Mouse (Mus musculus): ENCODE results near the gene Ccser2.
"Not testable (repeated sequence)": the region's sequence is repeated elsewhere in the genome, so short reads cannot be mapped to it uniquely, and the experiment has no call there.

Ccser2 gene

GRCm38 (mm10) chr14:36968628-36969147 is at the start of gene Ccser2:
Gene Ccser2 (minus strand): TSS chr14:36968777.
- ATAC-seq (ENCODE audit: insufficient number of reproducible peaks, low FRiP score, low TSS enrichment) = peak; percentile 92

GRCm38 (mm10) chr14:37015894-37016293 is 47.3 kb upstream of the Ccser2 start:
- no peak for ATAC-seq (ENCODE audit: insufficient number of reproducible peaks, low FRiP score, low TSS enrichment)

DNA sequence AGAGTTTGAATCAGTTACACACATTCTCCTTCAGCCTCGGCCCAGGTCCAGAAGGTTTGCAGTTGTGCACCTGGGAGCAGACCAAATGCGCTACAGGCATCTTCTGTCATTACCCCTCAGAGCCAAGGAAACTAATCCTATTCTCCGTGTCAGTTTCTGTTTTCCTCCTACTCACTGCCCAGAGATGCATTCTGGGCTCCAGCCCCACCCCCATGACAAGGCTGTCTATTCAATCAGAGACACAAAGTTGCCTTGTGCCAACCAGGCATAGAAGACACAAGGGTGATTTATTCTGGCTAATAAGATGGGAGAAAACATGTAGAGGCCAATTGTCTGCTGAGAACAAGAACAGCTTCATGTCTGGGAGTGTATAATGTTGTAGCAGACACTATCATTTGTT is 45.1 kb upstream of the Ccser2 start:
- ATAC-seq (ENCODE audit: insufficient number of reproducible peaks, low FRiP score, low TSS enrichment) = no peak

DNA sequence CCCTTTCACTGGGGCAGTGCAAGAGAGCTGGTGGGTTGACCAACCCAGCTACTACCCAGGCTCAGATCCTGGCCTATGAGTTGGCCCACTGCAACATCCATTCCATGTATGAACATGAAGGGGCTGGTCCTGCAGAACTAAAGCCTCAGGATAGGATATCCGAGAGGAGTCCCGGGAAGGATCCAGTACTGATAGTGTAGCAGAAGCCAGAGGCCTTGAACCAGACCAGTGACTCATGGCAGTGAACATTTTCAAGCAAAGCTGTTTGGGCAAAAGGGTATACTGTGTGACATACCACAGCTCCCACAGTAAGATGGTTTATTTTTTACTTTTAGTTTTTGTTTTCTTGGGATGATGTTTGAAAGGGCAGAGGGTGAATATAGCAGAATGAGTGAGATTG is 41.1 kb upstream of the Ccser2 start:
- no peak for ATAC-seq (ENCODE audit: insufficient number of reproducible peaks, low FRiP score, low TSS enrichment)

- ATAC-seq (ENCODE audit: insufficient number of reproducible peaks, low FRiP score, low TSS enrichment) = no peak
Measured at GRCm38 (mm10) chr14:37006489-37006888, 37.9 kb upstream of the Ccser2 start.

- no peak for ATAC-seq (ENCODE audit: insufficient number of reproducible peaks, low FRiP score, low TSS enrichment)
Measured at GRCm38 (mm10) chr14:37005865-37006264, 37.3 kb upstream of the Ccser2 start.

GRCm38 (mm10) chr14:37003431-37004095 is 35.0 kb upstream of the Ccser2 start:
- ATAC-seq (ENCODE audit: insufficient number of reproducible peaks, low FRiP score, low TSS enrichment) = no peak

GRCm38 (mm10) chr14:37002852-37003251 is 34.3 kb upstream of the Ccser2 start:
- ATAC-seq (ENCODE audit: insufficient number of reproducible peaks, low FRiP score, low TSS enrichment) = no peak

- not testable (repeated sequence) for ATAC-seq (ENCODE audit: insufficient number of reproducible peaks, low FRiP score, low TSS enrichment)
Measured at GRCm38 (mm10) chr14:37000780-37001179, 32.2 kb upstream of the Ccser2 start.

- no peak for ATAC-seq (ENCODE audit: insufficient number of reproducible peaks, low FRiP score, low TSS enrichment)
Measured at GRCm38 (mm10) chr14:36989784-36990183, 21.2 kb upstream of the Ccser2 start.

- no peak for ATAC-seq (ENCODE audit: insufficient number of reproducible peaks, low FRiP score, low TSS enrichment)
Measured at GRCm38 (mm10) chr14:36985693-36986092, 17.1 kb upstream of the Ccser2 start.

DNA sequence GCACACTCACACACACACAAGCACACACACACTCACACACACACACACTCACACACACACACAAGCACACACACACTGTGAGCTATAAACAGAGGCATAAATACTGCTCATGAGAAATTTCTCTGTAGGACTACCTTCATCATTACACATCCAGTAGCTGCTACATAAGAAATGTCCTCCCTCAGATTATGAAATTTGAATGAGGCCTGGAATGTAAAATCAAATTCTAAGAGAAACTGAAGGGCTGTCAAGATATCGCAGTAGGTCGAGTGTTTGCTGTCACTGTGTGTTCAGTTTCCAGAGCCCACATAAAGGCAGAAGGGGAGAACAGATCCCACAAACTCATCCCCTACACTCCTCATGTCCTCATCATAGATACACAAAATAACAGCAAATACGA is 6.4 kb upstream of the Ccser2 start:
- ATAC-seq (ENCODE audit: insufficient number of reproducible peaks, low FRiP score, low TSS enrichment) = no peak

DNA sequence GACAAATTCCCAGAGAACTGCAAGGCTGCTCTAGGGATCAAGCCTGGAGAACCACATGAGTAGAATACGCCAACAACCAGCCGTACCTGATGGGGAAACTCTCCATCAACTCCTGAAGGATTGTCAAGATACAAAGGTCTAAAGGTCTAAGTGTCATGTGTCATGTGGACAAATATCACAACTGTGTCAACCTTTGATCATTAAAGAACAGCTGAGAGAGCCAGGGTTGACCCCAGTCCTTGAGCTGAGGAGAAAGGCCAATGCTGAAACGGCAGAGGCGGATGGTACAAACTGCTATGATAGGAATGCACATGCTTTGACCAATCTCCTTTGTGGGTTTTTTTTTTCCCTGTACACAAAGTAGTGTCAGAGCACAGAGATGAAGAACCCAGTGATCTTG is 2.6 kb upstream of the Ccser2 start:
- ATAC-seq (ENCODE audit: insufficient number of reproducible peaks, low FRiP score, low TSS enrichment) = no peak

GRCm38 (mm10) chr14:36969861-36970420 is 1.4 kb upstream of the Ccser2 start:
- ATAC-seq (ENCODE audit: insufficient number of reproducible peaks, low FRiP score, low TSS enrichment) = no peak

DNA sequence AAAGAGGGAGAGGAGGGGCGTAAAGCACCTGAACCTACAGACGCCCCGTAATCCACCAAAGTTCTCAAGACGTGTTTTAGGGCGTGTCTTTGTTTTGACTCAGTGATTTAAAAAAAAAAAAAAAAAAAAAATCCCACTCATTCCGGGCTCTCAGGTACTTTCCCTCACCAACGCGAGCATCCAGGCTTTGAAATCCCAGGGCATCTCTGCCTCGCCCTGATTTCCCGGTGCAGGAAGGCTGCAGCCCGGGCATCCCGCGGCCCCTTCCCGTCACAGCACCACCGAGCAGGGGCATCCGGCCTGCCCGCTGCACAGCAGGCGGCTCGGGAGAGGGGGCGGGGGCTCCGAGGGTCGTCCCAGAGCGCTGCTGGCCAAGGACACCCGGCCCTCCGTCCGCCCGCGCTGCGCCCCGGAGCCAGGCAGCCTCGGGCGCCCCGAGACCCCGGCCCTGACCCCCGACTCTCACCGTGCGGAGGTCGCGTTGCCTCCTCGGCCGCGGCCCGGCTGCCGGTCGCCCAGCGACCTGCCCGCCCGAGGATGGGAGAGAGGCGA is 425 bp downstream of the Ccser2 start:
- peak; percentile 37; the same call in 1 of the 2 replicates for ATAC-seq (ENCODE audit: insufficient number of reproducible peaks, low FRiP score, low TSS enrichment)

- ATAC-seq (ENCODE audit: insufficient number of reproducible peaks, low FRiP score, low TSS enrichment) = no peak
Measured at GRCm38 (mm10) chr14:36965421-36965820, 3.2 kb downstream of the Ccser2 start.

DNA sequence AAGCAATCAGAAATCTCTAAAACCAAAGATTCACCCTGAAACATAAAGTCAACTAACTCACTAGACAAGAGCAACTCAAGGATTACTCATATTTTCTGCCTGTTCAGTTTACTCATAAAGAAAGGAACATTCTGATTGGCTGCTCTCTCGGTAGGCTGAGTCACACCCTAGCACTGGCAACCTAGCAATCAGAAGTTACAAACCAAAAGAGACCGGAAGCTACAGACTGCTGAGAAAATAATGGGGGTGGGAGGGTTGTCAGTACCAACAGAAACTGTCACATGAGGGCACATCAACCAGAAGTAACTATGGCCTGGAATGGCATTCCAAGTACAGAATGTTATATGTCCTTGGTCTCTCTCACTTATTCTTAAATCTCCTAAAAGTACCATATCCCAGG is 6.1 kb downstream of the Ccser2 start:
- ATAC-seq (ENCODE audit: insufficient number of reproducible peaks, low FRiP score, low TSS enrichment) = no peak

DNA sequence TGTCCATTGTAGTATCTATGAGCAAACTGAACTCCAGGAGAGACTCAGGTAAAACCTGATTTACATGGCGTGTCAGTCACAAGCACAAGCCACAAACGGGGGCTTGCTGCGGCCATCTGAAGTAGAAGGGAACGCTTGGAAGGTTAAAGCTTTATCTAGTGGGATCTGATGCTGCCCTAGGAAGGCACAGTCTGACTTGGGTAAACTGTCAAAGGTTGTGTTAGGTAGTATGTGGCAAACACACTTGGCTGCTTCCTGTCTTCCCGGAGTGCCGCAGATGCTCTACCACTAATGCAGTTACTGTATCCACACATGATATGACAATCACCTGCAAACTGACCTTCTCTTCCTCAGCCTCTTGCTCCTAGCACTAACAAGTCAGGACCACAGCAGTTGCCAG is 10.9 kb downstream of the Ccser2 start:
- ATAC-seq (ENCODE audit: insufficient number of reproducible peaks, low FRiP score, low TSS enrichment) = peak; percentile 29

DNA sequence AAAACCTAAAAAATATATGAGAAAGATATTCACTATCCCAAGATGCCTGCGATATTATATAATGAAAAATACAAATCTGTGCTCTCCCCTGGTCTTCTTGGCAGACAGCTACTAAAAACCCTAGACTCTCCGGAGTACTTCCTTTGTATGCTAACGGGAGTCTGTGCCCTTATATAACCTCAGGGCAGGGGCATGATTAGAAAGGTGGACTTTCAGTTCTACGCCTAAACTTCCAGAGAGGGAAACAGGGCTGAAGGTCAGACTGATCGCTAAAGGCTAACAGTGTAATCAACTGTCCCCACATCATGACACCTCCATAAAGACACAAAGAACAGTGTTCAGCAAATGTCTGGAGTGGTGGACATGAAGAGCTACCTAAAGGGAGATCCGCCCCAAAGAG is 11.3 kb downstream of the Ccser2 start:
- peak; percentile 57 for ATAC-seq (ENCODE audit: insufficient number of reproducible peaks, low FRiP score, low TSS enrichment)

DNA sequence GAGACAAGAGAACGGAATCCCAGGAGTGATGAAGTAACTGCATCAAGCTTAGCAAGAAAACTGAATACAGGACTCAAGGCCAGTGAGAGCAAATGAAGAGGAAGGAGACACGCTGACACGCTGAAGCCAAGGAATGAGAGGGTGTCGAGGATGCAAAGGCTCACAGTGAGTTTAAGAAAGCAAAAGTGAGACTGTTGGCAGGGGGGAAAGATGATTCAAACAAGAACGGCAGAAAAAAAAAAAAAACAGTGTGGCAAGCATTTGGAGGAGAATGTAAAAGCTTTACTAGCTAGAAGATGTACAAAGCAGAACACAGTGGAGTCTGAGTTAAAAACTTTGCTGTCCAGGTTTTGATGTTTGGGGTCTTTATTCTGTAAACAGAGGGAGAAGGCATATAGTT is 11.9 kb downstream of the Ccser2 start:
- ATAC-seq (ENCODE audit: insufficient number of reproducible peaks, low FRiP score, low TSS enrichment) = no peak

DNA sequence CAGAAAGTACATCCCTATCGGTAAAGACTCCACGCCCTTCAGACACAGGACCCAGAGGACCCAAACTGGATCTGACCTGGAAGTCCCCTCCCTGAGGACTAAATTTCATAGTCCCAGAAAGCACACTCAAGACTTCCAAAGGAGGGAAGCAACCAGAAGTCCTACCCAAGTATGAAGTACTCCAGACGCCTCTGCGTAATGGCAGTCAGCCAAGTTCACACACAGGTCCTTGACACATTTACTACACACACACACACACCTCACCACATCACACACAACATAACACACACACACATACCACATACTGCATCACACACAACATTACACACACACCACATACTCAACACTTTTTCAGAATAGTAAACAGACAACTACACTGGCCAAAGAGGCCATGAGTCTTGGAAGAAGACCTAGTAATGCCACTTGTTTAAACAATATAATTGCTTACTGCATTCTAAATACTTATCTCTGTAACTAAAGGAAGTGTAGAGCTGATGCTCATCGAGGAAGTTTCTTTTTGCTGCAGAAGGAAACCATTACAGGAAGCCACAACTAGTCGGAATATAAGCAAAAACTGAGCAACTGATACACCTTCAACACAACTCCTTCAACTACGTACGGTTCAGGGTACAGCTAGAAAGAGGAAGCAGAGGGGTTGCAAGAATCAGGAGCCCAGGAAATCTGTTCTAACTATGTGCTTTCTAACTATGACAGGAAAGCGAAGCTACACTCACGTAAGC is 15.7 kb downstream of the Ccser2 start:
- ATAC-seq (ENCODE audit: insufficient number of reproducible peaks, low FRiP score, low TSS enrichment) = 0 out of 2 replicates have a peak, but pooled peaks have one; percentile 15
